Mouse (Mus musculus) forelimb bud, embryonic 11.5 days (tissue): ENCODE measurements at regions not wholly inside any gene's neighbourhood (a gene's known extent, or its start where the extent isn't known, plus 50 kb on each side); places are given as distances from the start of the nearest gene placed in this dataset.

Experiments
- DNase-seq: peaks from one replicate; pipeline ENCODE4 v3.0.0-alpha.2; 2012; ENCODE audit warnings: low read depth, low spot score

DNA sequence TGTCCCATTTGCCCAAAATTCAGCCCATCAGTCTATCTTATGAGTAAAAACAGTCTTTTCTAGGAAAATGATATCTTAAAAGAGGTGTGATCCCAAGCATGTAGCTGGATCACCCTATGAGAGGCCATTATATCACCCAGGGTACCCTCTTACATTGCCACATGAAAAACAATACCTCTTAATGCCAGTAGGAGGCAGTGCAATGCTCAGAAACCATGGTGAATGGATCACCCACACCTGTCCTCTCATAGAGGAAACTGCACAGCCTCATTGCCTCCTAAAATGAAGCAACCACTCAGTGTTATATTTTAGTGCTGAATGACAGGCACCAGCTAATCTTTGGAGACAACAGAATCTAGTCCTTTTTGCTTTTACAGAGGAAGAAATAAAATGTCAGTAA is 114.0 kb upstream of the Nxt1 start:
- DNase-seq = no peak

DNA sequence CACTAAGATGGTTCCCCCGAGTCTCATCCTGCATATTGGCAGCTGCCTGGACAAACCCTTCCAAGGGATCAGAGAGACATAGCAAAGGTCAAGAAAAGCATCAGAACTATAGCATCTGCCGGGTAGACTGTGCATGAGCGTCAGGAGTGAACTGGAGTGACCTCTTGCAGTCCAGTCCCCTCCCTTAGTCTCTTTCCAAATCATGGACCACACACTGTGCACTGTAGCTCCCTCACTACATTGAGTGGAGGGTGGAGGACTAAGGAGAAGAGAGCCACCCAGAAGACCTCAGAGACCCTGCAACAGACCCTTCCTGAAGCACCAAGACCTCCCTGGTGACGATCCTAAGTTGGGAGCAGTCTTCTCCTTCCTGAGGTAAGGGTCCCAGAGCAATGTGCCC is 107.8 kb upstream of the Cd93 start:
- DNase-seq = no peak

DNA sequence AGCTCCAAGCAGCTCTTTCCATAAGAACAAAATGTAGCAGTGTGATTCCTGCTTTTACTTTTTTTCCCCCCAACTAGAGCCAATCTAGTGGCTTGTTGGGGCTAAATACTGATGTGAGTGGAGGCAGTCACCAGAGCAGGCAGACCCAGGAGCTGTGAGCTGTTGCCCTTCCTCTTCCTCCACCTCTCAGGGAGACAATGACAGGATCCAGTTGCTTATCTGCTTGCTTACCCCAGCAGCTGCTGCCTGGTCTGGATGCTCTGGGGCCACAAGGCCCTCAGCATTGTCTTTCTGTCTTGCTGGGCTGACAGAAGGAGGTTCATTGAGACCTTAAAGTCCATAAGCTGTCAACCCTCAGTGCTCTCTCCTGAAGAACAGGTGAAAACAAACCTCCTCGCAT is 106.3 kb upstream of the Cd93 start:
- no peak for DNase-seq

DNA sequence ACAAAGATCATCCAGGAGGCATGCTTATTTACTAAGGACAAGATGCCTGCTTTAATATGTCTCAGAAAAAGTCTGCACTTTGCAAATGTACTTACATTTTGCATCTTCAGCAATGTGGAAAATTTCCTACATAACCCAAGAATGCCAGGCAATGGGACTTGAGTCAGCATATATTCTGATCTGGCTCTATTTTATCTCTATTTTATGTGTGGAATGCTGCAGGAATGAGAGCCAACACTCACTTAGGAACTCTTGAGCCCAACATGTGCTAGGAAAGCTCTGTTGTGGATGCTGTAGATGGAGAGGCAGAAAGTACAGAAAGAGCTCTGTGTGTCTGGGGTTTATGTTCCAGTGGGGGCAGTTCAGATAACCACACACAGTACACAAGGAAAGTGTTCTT is 99.0 kb upstream of the Cd93 start:
- no peak for DNase-seq

DNA sequence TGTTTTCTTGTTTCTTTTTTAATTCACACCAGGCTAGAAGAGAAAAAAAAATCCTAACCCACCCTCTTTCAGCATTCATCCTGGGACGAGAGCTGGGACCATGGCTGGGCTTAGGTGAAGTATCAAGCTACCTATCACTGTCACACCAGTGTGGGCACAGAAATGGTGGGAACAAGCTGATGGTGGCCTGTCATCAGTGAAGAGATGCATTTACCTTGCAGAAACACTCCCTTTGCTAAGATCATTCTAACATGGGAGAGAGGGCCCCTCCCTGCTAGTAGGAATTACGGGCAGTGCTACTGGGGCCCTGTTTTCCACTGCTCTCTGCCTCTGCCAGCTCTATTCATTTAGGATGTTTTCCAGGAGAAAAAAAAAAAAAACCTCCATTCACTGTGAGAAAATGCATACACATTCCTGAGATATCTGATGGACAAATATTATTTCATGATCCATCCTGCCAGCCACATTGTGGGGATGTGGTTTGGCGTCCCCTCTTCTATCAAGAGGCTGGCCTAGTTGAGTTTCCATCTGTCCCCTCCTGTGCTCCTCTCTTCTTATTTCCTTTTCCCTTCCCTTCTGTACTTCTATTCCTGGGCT is 94.6 kb upstream of the Cd93 start:
- DNase-seq = no peak

DNA sequence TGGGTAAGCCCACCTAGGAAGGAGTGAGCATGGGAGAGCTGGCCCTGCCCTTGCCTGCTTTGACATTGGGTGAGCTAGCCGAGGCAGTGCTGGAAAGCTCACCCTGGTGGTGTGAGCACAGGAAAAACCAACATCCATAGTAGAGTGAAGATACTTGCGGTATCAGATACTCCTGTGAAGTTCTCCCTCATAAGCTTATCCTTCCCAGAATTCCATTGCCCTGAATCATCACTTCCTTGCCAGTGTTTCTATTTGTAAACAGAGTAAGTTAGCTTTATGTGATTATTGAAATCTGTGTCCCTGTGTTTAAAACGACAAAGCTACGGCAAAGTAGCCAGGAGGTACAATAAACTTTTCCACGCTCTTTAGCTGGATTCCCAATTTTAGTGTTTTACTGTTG is 93.9 kb upstream of the Cd93 start:
- no peak for DNase-seq

DNA sequence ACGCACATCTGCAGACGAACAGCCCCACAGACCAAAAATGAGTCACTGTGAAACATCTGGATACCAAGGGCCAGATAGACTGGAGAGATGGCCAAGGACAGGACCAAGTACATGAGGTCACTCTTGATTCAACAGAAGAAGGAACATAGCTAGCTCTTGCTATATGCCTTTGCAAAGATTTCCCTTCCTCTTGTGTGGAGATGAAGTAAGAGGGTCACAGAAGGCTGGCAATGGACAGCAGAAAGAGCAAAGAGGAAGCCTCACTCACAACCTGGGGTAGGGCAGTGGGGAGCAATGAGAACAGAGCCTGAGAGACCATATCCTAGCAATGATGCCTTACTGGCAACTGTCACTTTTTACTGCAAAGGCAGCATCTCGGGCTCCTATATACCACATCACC is 93.2 kb upstream of the Cd93 start:
- no peak for DNase-seq

DNA sequence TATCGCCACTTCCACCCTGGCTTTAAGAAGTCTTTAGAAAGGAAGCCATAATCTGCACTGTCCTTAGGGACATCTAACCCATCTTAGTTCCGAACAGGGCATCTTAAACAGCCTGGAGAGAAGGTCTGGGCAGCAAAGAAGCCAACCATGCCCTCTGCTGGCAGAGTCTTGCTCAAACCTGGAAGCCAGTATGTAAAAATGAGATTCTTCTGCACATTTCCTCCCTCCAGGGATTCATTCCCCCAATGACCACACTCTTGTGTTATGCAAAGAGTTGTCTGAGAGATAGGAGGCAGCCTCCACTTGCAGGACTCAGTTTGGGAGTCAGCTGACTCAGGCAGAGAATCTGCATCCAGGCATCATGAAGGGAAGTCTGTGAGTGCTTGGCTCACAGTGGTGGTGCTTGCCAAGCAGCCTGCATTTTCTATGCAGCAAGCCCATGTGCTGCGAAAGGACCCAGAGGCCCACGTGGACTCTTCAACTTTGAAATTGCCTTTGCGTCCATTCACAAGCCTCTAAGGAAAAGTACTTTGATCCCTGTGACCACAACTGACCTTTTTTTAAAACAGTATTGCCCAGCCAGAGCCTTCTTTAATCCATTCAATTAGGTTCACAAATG is 92.3 kb upstream of the Cd93 start:
- DNase-seq = no peak

DNA sequence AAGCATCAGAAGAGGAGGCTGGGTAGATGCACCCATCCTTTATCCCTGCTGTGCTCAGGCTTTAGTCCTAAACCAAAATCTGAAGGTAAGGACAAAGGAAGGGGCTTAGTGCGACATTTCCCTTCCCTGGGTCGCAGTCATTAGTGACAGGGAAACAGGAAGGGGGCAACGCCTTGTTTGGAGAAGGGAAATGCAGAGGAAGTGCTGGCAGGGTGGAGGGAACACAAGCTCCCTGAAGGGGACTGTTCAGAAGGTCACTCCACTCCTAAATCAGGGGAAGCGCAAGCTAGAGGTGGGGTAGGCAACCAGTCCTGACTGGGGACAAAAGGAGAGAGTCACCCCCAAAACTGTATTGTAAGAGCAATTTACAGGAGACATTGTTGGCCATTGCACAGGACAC is 88.7 kb upstream of the Cd93 start:
- DNase-seq = no peak

DNA sequence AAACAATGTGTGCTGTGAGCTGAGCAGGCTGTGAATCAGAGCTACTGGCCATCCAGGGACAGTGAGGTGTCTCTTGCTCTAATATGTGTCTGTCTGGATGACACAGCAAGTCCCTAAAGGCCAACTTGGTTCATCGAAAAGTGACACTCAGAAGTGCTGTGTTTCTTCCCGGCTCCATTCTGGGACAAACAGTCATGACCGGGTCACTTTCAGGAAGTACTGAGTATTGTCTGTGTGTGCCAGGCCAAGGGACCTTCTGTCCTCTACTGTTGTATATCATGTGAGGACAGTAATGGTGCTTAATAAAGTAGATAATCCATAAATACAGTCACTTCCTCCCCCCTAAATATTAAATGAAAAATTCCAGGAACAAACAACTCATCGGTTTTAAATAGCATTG is 87.2 kb upstream of the Cd93 start:
- DNase-seq = no peak

DNA sequence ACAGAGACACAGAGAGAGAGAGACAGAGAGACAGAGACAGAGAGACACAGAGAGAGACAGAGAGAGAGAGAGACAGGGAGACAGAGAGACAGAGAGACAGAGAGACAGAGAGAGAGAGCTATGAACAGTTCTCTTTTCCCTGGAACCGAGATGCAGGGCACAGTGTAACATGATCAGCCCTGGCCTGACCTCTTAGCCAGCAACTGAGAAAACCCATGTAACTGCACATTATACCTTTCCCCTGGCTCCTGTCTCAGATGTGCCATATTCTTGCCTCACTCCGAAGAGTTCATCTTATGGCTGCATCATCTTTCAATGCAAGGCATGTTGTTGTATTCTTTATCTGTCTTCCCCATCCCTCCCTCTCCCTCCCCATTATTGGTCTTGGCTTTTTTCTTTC is 86.5 kb upstream of the Cd93 start:
- DNase-seq = no peak

DNA sequence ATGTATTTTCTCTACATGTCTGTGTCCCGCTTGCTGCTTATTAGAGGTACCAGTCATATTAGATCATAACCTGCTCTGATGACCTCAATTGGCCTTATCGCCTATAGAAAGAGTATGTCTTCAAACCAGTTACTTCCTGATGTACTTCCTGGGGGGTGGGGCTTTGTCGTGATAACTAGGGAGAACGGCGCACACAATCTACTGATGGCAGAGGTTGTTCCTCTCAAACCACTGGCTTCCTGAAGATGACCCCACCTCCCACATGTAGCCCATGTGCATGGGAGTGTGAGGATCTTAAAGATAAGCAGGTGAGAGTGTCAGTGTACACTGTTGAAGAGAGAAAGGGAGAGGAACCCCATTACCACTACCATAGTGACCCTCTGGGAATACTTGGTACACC is 84.4 kb upstream of the Cd93 start:
- no peak for DNase-seq

DNA sequence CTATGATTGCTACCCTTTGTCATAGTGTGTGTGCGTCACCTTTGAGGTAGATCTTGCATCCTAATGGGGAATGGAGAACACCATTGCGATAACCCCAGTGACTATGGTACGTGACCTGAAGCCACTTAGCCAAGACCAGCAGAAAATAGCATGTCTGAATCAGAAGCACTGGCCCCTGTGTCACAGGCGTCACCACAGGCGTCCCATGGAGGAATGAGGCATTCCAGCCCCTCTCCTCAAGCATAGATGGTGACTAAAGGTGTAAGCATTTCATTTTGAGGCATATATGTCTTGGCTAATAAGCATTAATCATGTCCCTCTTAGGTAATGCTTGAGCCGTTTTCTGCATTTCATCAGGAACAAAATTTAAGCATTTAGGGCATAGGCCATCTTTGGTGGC is 82.1 kb upstream of the Cd93 start:
- DNase-seq = no peak

DNA sequence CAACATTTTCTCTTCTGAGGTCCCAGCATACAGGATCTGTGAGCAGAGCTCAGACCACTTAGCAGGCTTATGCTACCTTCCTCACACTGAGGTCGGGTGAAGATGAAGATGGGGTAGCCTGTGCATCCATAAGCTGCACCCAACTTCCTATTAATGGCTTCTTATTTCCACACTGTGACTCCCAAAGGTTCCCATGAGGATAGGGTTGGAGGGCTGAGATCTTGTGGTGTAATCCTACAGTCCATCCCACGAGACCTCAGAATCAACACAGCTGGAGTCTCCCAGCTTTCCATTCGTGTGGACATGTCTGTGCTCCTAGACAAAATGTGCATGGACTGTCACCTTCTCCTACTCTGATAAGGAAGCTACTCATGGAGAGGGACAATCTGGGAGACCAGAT is 80.0 kb upstream of the Cd93 start:
- no peak for DNase-seq

DNA sequence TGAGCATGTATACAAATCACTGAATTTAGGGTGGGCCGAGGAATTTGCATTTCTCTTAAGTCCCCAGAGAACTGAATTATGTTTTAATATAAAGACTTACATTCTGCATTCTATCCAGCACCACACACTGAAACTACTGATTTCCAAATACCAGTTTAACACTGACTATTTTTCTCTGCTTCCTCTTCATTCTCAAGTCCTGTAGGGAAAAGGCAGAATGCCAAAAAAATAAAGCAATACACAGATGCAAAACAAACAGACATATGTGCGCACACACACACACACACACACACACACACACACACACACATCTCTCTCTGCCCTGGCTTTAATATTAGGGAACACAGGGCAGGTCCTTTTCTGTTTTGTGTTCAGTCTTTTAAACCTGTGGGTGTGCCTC is 79.6 kb upstream of the Cd93 start:
- no peak for DNase-seq

DNA sequence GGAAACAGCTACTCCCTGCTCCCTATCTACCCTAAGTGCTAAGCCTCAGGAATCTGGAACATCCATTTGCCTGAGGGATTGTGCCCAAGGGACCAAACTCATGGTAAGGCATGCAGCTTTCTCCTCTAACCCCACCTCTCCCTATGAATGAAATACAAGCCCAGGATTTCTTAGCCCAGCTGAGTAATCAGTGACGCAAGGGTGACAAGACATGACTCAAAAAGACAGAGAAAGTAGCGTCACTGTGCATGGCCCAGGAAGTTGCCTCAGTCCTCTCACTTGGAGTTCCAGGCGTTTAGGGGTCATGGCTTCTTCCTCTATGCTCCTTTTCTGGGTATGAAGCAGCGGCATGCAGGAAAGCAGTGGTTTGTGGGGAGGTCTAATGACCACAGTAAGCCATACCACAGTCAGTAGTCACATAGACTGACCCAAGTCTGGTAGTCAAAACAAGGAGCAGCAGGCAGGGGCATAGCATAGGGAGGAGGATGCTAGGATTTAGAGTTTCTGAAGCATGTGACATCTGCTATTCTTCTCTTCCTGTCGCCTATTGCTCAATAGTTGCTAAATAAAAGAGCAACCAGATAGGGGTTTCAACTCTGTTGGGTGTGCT is 78.7 kb upstream of the Cd93 start:
- DNase-seq = no peak

DNA sequence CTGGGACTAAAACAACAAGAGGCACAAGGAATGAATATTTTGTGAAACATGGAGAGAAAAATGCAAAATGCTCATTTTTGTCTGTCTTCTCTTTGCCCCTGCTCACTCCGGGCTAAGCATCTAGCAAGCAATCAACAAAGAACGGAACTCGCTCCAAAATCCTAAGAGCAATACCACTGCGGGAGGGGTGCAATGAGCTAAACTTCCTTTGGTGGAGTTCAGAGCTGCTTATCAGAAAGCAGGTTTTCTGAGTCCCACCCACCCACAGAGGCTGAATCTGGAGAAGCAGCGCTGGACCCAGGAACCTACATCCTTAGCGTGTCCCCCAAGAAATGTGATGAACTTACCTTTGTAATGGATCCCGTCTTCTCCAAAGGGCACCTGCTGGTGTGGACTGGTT is 76.9 kb upstream of the Cd93 start:
- DNase-seq = no peak

DNA sequence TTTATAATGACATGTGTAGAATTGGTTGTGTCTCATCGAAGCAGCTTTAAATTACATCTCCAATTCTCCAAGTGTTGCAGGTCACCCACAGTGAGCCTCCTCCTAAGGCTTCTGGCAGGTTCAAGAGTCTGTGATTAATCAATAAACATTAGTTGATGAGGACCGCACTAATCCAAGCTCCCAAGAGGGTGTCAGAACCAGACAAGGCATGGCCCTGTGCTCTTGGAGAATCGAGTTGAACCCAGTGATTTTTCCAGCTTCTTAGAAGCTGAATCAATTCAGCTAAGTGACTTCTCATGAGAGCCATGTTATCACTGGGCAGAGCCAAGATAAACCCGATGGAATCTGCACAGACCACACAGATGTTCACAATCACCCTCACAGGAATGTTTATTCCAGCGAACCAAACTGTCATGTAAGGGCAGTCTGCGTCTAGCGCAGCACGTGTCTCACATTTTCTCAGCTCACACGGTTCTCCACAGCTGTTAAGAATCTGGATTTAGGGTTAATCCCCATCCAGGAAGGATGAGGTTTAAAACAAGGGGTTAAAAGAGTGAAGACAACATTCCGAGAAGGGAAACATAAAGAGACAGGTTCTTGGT is 76.4 kb upstream of the Cd93 start:
- DNase-seq = no peak

DNA sequence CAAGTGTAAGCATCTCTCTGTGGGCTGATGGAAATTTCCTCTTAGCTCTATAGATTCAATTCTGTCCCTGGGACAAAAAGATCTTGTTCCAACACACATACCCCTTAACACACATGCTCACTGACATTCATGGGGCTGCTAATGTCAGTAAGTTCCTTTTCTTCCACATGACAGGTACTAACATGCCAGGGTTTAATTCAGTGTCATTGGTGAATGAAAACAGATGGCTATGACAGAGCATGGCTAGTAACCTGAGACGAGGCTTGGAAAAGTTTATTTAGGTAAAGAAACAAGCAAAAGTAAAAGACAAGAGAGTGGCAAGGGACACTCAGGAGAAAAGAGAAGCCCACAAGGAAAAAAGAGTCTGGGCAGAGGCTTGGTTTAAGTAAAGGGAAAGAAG is 74.5 kb upstream of the Cd93 start:
- peak; percentile 8 for DNase-seq

DNA sequence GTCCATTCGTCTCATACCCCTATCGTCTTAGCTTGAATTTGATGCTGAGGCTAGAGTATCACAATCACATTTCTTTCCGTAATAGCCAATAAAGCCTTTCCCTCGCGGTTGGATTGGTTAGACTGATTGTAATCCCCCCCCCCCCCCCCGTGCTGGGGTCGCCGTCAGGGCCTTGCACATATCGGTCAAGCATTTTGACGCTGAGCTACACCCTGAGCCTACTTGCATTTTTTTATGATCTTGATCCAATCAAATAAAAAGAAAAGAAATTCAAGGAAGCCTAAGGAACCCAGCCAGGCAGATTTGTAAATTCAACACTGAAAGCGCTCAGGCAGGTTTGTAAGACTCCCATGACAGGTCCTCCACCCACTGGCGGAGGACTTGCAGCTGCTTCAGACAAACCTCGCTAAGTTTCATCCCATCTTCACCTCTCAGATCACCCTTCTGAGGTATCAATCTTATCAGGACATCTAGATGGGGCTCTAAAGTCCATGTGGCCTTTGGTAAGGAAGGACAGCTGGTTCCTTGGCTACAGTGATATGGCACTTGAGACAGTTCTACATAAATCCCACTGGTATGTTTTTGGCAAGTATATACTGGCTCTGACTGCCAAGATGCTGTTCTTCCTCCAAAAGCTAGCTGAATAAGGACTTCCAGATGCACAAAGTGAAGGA is 66.8 kb upstream of the Cd93 start:
- DNase-seq = no peak

DNA sequence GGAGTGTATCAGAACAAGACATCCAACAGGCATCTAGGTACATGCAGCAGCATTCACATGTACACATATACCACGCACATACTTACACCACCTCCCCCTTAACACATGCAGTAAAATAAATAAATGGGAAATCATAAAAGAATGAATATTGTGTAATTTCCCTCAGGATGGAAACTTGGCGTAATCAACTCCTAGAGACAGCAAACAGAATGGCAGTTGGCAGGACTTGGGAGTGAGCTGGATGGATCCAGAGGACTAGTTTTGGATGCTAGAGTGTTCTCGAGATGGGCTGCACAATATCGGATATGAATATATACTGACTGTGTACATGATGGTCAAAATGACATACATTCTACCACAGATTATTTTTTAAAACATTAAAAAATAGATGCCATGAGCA is 66.0 kb upstream of the Cd93 start:
- no peak for DNase-seq

DNA sequence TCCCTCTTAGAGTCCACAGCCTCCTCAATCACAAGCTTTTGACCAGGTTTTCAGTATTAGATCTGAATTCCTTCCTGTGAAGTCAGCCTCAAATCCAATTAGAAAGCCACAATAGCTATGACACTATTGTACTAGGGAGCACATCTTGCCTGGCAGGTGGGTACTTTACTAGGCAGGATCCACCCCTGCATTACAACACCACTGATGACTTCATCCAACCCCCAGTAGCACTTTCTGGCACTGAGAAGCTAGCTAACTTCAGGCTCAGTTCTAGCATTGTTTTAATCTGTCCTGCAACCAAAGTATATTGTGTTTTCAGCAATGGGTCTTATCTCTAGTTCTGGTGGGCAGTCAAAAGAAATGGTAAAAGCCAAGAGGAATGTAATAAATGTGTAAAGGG is 64.2 kb upstream of the Cd93 start:
- no peak for DNase-seq

DNA sequence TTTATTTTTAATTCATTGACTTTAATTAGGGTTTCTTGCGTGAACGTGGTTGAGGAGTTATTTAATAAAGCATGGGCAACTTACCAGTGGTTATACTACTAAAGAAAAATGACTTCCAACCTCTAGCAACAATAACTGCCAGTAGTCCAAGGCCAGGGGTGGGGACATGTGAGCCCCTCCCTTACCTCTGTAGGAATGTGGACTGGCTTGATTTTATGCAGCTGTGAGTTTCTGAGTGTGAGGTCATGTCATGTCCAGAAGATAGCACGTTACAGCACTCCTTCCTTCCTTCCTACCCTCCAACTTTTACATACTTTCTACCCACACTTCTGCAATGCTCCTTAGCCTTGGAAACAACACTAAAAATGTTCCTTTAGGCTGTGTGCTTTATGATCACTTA is 63.6 kb upstream of the Cd93 start:
- no peak for DNase-seq
